ENCODE assay signal across 22 mouse cellular contexts in genomic region chr13:28311658-28312057, GRCm38 (mm10). TPM values are rescaled to one million over a fixed set of nuclear protein-coding genes. Genes with fewer than 3 reads are reported as not detected.
DNase-seq lines count a peak whose midpoint lies in the region; ATAC-seq lines count a peak whose summit lies in the region.
"Had no signal": no experiment of that assay in that cellular context is flagged by ENCODE, and none has a peak within 500 bp of the region (broad histone marks: within the 10 kb centered on the region; RNA-seq: fewer than 3 reads in every experiment).

No protein-coding gene starts in this region.

- H3K4me3 ChIP-seq in kidney, embryonic 16.5 days (ENCODE audit: low read length): no peak overlapping the region
- no peak overlapping the region for H3K4me3 ChIP-seq in lung, embryonic 16.5 days (ENCODE audit: low read length)
- H3K4me3 ChIP-seq: embryonic facial prominence, embryonic 12.5 days; forebrain, embryonic 13.5 days; heart, adult 2 months; heart, embryonic 15.5 days; hindbrain, embryonic 13.5 days had no signal

- WGBS in kidney, embryonic 16.5 days: 61% methylated on average over 2 of the region's 2 CpGs
- 30% methylated on average over 2 of the region's 2 CpGs for WGBS in lung, embryonic 16.5 days

- no peaks in the 10 kb centered on the region for H3K27me3 ChIP-seq in kidney, embryonic 16.5 days (ENCODE audit: insufficient read depth, low read length)
- no peaks in the 10 kb centered on the region for H3K27me3 ChIP-seq in lung, embryonic 16.5 days (ENCODE audit: control insufficient read depth, insufficient read depth, low read depth, low read length)
- H3K27me3 ChIP-seq: embryonic facial prominence, embryonic 12.5 days; forebrain, embryonic 13.5 days; heart, embryonic 15.5 days; hindbrain, embryonic 13.5 days; Patski had no signal

- H3K36me3 ChIP-seq in kidney, embryonic 16.5 days (ENCODE audit: insufficient read depth, low read length): no peaks in the 10 kb centered on the region
- no peaks in the 10 kb centered on the region for H3K36me3 ChIP-seq in lung, embryonic 16.5 days (ENCODE audit: control insufficient read depth, insufficient read depth, low read length)
- H3K36me3 ChIP-seq: embryonic facial prominence, embryonic 12.5 days; heart, embryonic 15.5 days; hindbrain, embryonic 13.5 days had no signal

- DNase-seq in kidney, adult 9 months: no peak
- DNase-seq in lung, adult 18-20 months: no peak
- peak; percentile 59 for DNase-seq in NIH3T3 (ENCODE audit: low read depth)
- no peak for DNase-seq in urinary bladder, postnatal 10 days (ENCODE audit: low spot score)
- DNase-seq in ovary, postnatal 10 days (ENCODE audit: low spot score): no peak
- DNase-seq: adrenal gland, adult 8-10 months; cerebellum, adult 8-10 months; cerebellum, postnatal 25 days; forebrain, postnatal 0 days; gastrocnemius, postnatal 14 days; heart, adult 2 months; heart, postnatal 14 days had no signal

- no peak overlapping the region for H3K4me2 ChIP-seq in kidney, embryonic 16.5 days (replicated peaks; ENCODE audit: low read depth, low read length)
- peak overlapping the region; percentile 11; the same call in 1 of the 2 replicates for H3K4me2 ChIP-seq in lung, embryonic 16.5 days (ENCODE audit: low read depth, low read length)
- H3K4me2 ChIP-seq: embryonic facial prominence, embryonic 12.5 days; forebrain, embryonic 13.5 days; heart, embryonic 11.5 days; heart, embryonic 15.5 days; hindbrain, embryonic 13.5 days had no signal

- 0 out of 2 replicates have a peak, but pooled peaks have one; percentile 4 for ATAC-seq in kidney, embryonic 16.5 days (ENCODE audit: low FRiP score, low TSS enrichment)
- peak; percentile 64 for ATAC-seq in lung, embryonic 16.5 days (ENCODE audit: low read depth)
- ATAC-seq: activated CD4-positive, CD25-positive, alpha-beta regulatory T cell, adult 4 months; forebrain, embryonic 13.5 days; forebrain, postnatal 0 days; hindbrain, postnatal 0 days had no signal

- H3K27ac ChIP-seq in kidney, embryonic 16.5 days (ENCODE audit: low read length): no peak overlapping the region
- peak overlapping the region; percentile 52 for H3K27ac ChIP-seq in lung, embryonic 16.5 days (ENCODE audit: low read length)
- H3K27ac ChIP-seq: embryonic facial prominence, embryonic 12.5 days; forebrain, embryonic 13.5 days; heart, adult 2 months; heart, embryonic 15.5 days; hindbrain, embryonic 13.5 days; hindbrain, postnatal 0 days had no signal

- H3K9me3 ChIP-seq in kidney, embryonic 16.5 days (ENCODE audit: low read length): no peaks in the 10 kb centered on the region
- no peaks in the 10 kb centered on the region for H3K9me3 ChIP-seq in lung, embryonic 16.5 days (ENCODE audit: control insufficient read depth, low read length)
- H3K9me3 ChIP-seq: embryonic facial prominence, embryonic 12.5 days; forebrain, embryonic 13.5 days; heart, embryonic 15.5 days; hindbrain, embryonic 13.5 days had no signal

- H3K9ac ChIP-seq in kidney, embryonic 16.5 days (replicated peaks; ENCODE audit: low read length): no peak overlapping the region
- no peak overlapping the region for H3K9ac ChIP-seq in lung, embryonic 16.5 days (ENCODE audit: low read length)
- H3K9ac ChIP-seq: embryonic facial prominence, embryonic 12.5 days; forebrain, embryonic 13.5 days; forebrain, postnatal 0 days; heart, embryonic 15.5 days; hindbrain, embryonic 13.5 days had no signal

- H3K4me1 ChIP-seq in kidney, embryonic 16.5 days (ENCODE audit: insufficient read depth, low read length): no peaks in the 10 kb centered on the region
- H3K4me1 ChIP-seq in lung, embryonic 16.5 days (replicated peaks; ENCODE audit: control insufficient read depth, insufficient read depth, low read length): peaks cover 16% of the 10 kb centered on the region
- H3K4me1 ChIP-seq: embryonic facial prominence, embryonic 12.5 days; forebrain, embryonic 13.5 days; hindbrain, embryonic 13.5 days had no signal

RNA-seq across cellular contexts. Expression of gene Gm11361, which starts 54.3 kb away (rescaled TPM):
- polyA plus RNA-seq in kidney, embryonic 16.5 days (2015; fragmentation: Nextera tagmentation; extraction: Ambion mirVana): 9.2 and 11.7 TPM in 2 replicates
- polyA plus RNA-seq in lung, embryonic 16.5 days (2015; fragmentation: Nextera tagmentation; extraction: Ambion mirVana): 7.8 and 10.9 TPM in 2 replicates
